Mouse (Mus musculus) monocyte, adult 5-6 weeks (primary cell): Measurements from ENCODE around the gene Tex30. TPM values are rescaled to one million over a fixed set of nuclear protein-coding genes. Genes with fewer than 3 reads are reported as not detected.

ENCODE experiments used
- ATAC-seq: fragments of 153-309, 156-312 bp; replicated peaks from 2 replicates; pipeline ENCODE4 v1.8.0; 2017; ENCODE audit warnings: mild to moderate bottlenecking; ENCODE audit not compliant: low TSS enrichment, insufficient number of reproducible peaks, severe bottlenecking, poor library complexity, low FRiP score
- total RNA-seq: library from RNA; stranded (forward); fragments of 200-1000, 200-491, 200-594 nt; gene quantifications from 3 replicates; pipeline ENCODE4 v1.2.3, GENCODE M21; 2017

The Tex30 gene
- total RNA-seq, result 18.2 to 32.9 TPM (median 24.2 TPM) in 3 replicates

GRCm38 (mm10) chr1:44102259-44102717 lies at the start of gene Tex30:
Gene Tex30, minus strand, starts transcription at chr1:44102441.
- ATAC-seq, result peak; percentile 80

GRCm38 (mm10) chr1:44148706-44149105 lies 46.5 kb upstream of the Tex30 start:
- no peak for ATAC-seq

GRCm38 (mm10) chr1:44147563-44148381 lies 45.5 kb upstream of the Tex30 start, which contains the start of gene Ercc5:
Gene Ercc5, plus strand, starts transcription at chr1:44147744.
- peak; percentile 99 for ATAC-seq

GRCm38 (mm10) chr1:44142747-44143146 lies 40.5 kb upstream of the Tex30 start:
- no peak for ATAC-seq

- ATAC-seq, result no peak
Measured at GRCm38 (mm10) chr1:44140232-44140631, 38.0 kb upstream of the Tex30 start.

GRCm38 (mm10) chr1:44129929-44130581 lies 27.8 kb upstream of the Tex30 start:
- ATAC-seq, result no peak

- no peak for ATAC-seq
Measured at GRCm38 (mm10) chr1:44125590-44125989, 23.3 kb upstream of the Tex30 start.

- ATAC-seq, result no peak
Measured at GRCm38 (mm10) chr1:44122256-44122655, 20.0 kb upstream of the Tex30 start.

GRCm38 (mm10) chr1:44120074-44120406 lies 17.8 kb upstream of the Tex30 start:
- no peak for ATAC-seq

GRCm38 (mm10) chr1:44119201-44120073 lies 17.2 kb upstream of the Tex30 start:
- peak; percentile 30; the same call in 1 of the 2 replicates for ATAC-seq

GRCm38 (mm10) chr1:44118239-44119054 lies 16.2 kb upstream of the Tex30 start, which contains the start of the genes Kdelc1 and Bivm:
Gene Kdelc1, minus strand, starts transcription at chr1:44118808.
Gene Bivm, plus strand, starts transcription at chr1:44118957.
- peak; percentile 96 for ATAC-seq

- ATAC-seq, result no peak
Measured at GRCm38 (mm10) chr1:44117571-44117970, 15.3 kb upstream of the Tex30 start.

- ATAC-seq, result no peak
Measured at GRCm38 (mm10) chr1:44102939-44103338, 698 bp upstream of the Tex30 start.

- ATAC-seq, result peak; percentile 73
Measured at GRCm38 (mm10) chr1:44101448-44102225, 604 bp downstream of the Tex30 start.

GRCm38 (mm10) chr1:44064625-44065024 lies 37.6 kb downstream of the Tex30 start:
- no peak; the same call in 1 of the 2 replicates for ATAC-seq

GRCm38 (mm10) chr1:44063439-44063838 lies 38.8 kb downstream of the Tex30 start:
- ATAC-seq, result no peak

GRCm38 (mm10) chr1:44061836-44062235 lies 40.4 kb downstream of the Tex30 start, which contains the start of gene Gm8251:
Gene Gm8251, minus strand, starts transcription at chr1:44061936.
- no peak for ATAC-seq
